Mouse (Mus musculus) heart, adult 18-20 months (tissue): ENCODE measurements at regions not wholly inside any gene's neighbourhood (a gene's known extent, or its start where the extent isn't known, plus 50 kb on each side); places are given as distances from the start of the nearest gene placed in this dataset.

ENCODE experiments used
- DNase-seq, 2 experiments: peaks; one replicate each; pipeline ENCODE4 v3.0.0; 2021 to 2022; ENCODE audit warnings: mixed read lengths in 1 of 2

GRCm38 (mm10) chr1:31337087-31337486 is 114.4 kb downstream of the Pih1d3 start:
- DNase-seq, result peak in 1 of 2 experiments; percentile 14

DNA sequence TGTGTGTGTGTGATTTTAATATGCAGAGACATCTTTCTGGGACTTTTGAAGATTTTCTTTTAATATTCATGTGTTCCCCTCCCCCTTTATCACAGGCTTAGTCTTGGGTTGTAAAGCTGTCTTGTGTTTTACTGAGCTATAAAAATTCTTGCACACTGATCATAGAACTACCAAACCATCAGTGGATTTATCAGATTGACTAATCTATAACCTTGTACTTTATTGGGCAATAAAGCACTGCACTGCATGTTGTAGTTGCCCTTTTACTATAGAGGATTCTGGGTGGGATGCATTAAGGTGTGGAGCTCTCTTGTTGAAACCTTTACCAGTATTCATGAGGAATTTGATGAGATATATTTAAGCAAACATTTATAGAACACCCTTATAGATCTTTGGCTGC is 141.3 kb downstream of the Pih1d3 start:
- DNase-seq, result no peak

DNA sequence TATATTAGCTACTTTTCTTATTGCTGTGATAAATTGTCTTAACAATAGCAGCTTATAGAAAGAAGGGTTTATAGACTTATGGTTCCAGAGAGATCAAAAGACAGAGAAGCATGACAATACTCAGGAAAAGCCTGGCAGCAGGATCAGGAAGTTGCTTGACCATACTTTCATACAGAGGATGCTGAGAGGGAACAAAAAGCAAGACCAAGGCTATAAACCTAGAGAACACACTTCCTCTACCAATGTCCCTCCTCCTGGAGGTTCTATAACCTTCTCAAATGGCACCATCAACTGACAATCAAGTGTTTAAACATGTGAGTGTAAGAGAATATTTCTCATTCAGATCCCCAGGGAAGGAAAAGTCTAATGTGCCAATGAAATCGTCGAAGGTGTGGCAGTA is 154.7 kb downstream of the Pih1d3 start:
- no peak for DNase-seq

- DNase-seq, result no peak
Observed at GRCm38 (mm10) chr1:31379032-31379431, 156.4 kb downstream of the Pih1d3 start.

GRCm38 (mm10) chr1:31380312-31380711 is 157.7 kb downstream of the Pih1d3 start:
- no peak for DNase-seq

DNA sequence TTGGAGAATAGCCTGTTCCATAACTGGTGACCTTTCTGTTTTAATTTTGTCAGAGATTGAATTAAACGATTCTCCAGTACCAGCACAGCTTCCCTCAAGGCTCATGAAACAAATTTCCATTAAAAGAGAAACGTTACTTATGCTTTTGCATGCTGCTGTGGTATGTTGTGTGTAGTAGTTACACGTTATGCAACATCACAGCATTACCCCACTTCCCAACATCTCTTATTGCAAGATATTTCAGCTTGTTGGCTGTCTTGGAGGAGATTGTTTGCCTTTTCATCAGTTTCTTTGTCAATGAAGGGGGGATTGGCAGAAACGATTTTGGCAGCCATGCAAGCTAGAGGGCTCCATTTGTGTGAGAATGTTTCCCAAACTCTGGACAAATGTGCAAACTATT is 159.6 kb downstream of the Pih1d3 start:
- DNase-seq, result no peak
